Mouse (Mus musculus): Measurements from ENCODE around the gene Kcnip3. TPM values are rescaled to one million over a fixed set of nuclear protein-coding genes. Genes with fewer than 3 reads are reported as not detected.

Kcnip3 gene
- 1.2 and 1.5 TPM in 2 replicates for polyA plus RNA-seq (2015; fragmentation: Nextera tagmentation; extraction: Ambion mirVana)

DNA sequence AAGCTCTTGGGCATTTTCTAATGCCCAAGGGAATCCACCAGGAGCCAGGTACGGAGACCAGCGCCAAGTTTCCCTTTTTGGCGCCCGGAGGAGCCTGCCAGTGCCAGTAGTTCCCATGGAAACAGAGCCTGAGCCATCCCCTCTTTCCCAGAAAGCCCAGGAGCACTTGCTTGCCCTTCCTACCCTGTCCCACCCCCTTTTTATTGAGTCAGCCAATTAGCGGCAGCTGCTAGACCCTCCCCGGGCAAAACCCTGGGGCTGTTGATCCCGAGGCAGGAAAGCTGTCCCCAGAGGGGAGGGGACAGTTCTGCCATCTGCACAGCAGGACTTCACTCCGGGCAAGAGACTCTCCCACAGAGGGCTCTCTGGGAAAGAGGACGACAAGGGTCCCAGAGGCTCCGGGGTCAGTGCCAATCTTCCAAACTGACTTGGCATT lies at the start of gene Kcnip3:
Gene Kcnip3 (minus strand): TSS at position 89 of the 436 bp plus-strand sequence.
- H3K4me3 ChIP-seq = peak within 1 kb of the TSS; percentile 28
- H3K27ac ChIP-seq = no peak within 1 kb of the TSS
- H3K27me3 ChIP-seq = 0 out of 2 replicates have a peak, but pooled peaks cover 3% of the 10 kb centered on the region
- H3K9ac ChIP-seq = peak within 1 kb of the TSS; percentile 51
- no peaks in the 10 kb centered on the region for H3K36me3 ChIP-seq
- ATAC-seq (ENCODE audit: low FRiP score, low read depth) = no peak
- peak within 1 kb of the TSS; percentile 59 for H3K4me2 ChIP-seq (replicated peaks)
- H3K9me3 ChIP-seq = no peaks in the 10 kb centered on the region
- WGBS = 5% methylated on average over 10 of the region's 10 CpGs
- H3K4me1 ChIP-seq = peaks cover 19% of the 10 kb centered on the region

- H3K4me1 ChIP-seq = 0 out of 2 replicates have a peak, but pooled peaks cover 3% of the 10 kb centered on the region
- peak; percentile 97 for ATAC-seq (ENCODE audit: low FRiP score, low read depth)
- peaks cover 17% of the 10 kb centered on the region; the same call in 1 of the 2 replicates for H3K27me3 ChIP-seq
- H3K4me3 ChIP-seq = peak overlapping the region; percentile 21
- peak overlapping the region; percentile 48 for H3K4me2 ChIP-seq (replicated peaks)
- no peak overlapping the region for H3K27ac ChIP-seq
- 17% methylated on average over 18 of the region's 18 CpGs for WGBS
- H3K9me3 ChIP-seq = no peaks in the 10 kb centered on the region
- H3K36me3 ChIP-seq = no peaks in the 10 kb centered on the region
- no peak overlapping the region for H3K9ac ChIP-seq
Observed at GRCm38 (mm10) chr2:127559070-127559966, 37.4 kb upstream of the Kcnip3 start.

DNA sequence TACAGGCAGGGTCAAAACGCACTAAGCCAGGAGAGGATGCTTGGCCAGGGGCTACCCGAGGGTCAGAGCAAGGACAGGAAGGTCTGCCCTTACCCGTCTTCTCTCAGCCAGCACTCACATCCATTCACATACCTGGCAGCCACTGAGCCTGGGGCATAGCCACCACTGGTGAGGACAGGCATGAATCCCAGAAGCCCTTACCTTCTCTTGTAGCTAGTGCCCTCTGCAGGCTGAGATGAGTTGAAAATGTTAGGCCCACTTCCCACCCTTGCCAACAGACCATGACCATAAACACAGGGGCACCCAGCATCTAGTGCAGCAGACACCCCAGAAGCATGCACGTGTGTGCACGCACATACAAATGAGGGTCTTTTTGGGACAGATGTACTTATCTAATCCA lies 29.2 kb upstream of the Kcnip3 start:
- 0 out of 2 replicates have a peak, but pooled peaks cover 4% of the 10 kb centered on the region for H3K27me3 ChIP-seq
- H3K36me3 ChIP-seq = no peaks in the 10 kb centered on the region
- no peak overlapping the region for H3K4me3 ChIP-seq
- no peak overlapping the region for H3K4me2 ChIP-seq (replicated peaks)
- 45% methylated on average over 5 of the region's 5 CpGs for WGBS
- no peaks in the 10 kb centered on the region for H3K9me3 ChIP-seq
- no peaks in the 10 kb centered on the region for H3K4me1 ChIP-seq
- no peak overlapping the region for H3K9ac ChIP-seq
- no peak for ATAC-seq (ENCODE audit: low FRiP score, low read depth)
- no peak overlapping the region for H3K27ac ChIP-seq

DNA sequence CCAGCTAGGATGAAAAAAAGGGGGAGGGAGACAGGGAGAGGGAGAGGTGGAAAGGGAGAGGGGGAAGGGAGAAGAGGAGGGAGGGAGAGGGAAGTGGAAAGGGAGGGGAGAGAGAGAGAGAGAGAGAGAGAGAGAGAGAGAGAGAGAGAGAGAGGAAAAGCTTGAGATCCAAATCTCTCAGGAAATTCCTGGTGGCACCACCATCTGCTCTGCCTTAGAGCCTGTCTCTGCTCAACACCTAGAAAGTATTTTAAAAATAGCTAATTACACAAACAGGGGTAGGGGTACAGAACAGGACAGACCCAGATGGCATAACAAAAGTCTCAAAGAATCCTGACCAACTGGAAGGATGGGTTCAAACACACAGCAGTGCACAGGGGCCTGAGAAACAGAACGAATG lies 28.6 kb upstream of the Kcnip3 start:
- 58% methylated on average over 1 of the region's 1 CpGs for WGBS
- Histone ChIP-seq H3K27ac (no peak overlapping the region), H3K27me3 (0 out of 2 replicates have a peak, but pooled peaks cover 4% of the 10 kb centered on the region), H3K4me2 (replicated peaks) (no peak overlapping the region), H3K4me1 (no peaks in the 10 kb centered on the region), H3K9ac (no peak overlapping the region), H3K36me3 (no peaks in the 10 kb centered on the region), H3K9me3 (no peaks in the 10 kb centered on the region), H3K4me3 (no peak overlapping the region)
- ATAC-seq (ENCODE audit: low FRiP score, low read depth) = no peak

- H3K9me3 ChIP-seq = no peaks in the 10 kb centered on the region
- peaks cover 7% of the 10 kb centered on the region; the same call in 1 of the 2 replicates for H3K27me3 ChIP-seq
- no peak overlapping the region for H3K4me2 ChIP-seq (replicated peaks)
- H3K4me1 ChIP-seq = no peaks in the 10 kb centered on the region
- no peak overlapping the region for H3K9ac ChIP-seq
- H3K27ac ChIP-seq = no peak overlapping the region
- no peaks in the 10 kb centered on the region for H3K36me3 ChIP-seq
- no peak for ATAC-seq (ENCODE audit: low FRiP score, low read depth)
- H3K4me3 ChIP-seq = no peak overlapping the region
Observed at GRCm38 (mm10) chr2:127549711-127550110, 27.8 kb upstream of the Kcnip3 start.

DNA sequence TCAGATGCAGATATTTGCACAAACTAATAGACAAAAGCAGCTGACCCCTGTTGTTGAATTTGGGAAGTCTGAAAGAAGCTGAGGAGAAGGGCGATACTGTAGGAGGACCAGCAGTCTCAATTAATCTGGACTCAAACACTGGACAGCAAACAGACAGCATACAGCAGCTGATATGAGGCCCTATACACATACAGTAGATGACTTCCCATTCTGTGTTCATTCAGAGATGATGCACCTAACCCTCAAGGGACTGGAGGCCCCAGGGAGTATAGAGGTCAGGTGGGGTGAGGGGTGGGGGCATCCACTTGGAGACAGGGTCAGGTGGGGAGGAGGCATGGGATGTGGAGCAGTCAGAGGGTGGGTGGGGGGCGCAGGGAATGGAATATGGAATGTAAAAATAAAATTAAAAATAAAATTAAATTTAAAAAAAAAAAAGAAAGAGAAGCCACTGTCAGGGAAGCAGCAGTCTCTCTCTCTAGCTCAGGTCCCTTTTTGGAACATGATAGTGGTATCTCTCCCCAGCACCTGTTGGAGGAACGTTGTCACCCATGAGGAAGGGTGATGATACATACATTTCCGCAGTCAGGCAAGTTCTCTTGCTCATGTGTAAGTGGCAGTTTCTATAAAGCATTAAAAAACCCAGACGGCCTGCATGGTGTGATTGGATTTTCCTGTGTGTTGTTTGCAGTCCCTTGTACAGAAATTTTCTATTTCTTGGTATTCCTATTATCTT lies 26.6 kb upstream of the Kcnip3 start:
- Histone ChIP-seq H3K27ac (no peak overlapping the region), H3K4me2 (replicated peaks) (no peak overlapping the region), H3K4me1 (no peaks in the 10 kb centered on the region), H3K36me3 (no peaks in the 10 kb centered on the region), H3K9me3 (no peaks in the 10 kb centered on the region), H3K4me3 (no peak overlapping the region), H3K9ac (no peak overlapping the region), H3K27me3 (peaks cover 19% of the 10 kb centered on the region)
- no peak for ATAC-seq (ENCODE audit: low FRiP score, low read depth)
- 65% methylated on average over 5 of the region's 5 CpGs for whole genome bisulfite sequencing

DNA sequence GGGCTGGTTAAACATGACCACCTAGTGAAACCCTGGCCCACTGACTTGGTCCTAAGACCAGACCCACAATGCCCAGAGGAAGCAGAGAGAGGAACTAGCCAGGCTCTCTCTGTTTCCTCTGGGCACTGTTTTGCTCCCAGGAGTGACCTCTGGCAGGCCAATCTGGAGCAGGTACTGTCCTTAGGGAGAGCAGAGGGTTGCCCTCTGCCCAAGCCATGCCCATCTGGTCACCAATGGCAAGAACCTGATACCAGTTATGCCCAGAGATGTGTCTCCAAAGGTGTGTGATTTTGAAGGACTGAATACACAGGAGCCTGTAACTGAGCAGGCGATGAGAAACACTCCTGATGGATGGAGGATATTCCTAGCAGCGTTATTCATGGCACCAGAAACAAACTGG lies 19.8 kb upstream of the Kcnip3 start:
- no peak overlapping the region for H3K4me3 ChIP-seq
- no peaks in the 10 kb centered on the region for H3K4me1 ChIP-seq
- no peaks in the 10 kb centered on the region for H3K9me3 ChIP-seq
- ATAC-seq (ENCODE audit: low FRiP score, low read depth) = no peak
- no peaks in the 10 kb centered on the region for H3K36me3 ChIP-seq
- peaks cover 83% of the 10 kb centered on the region for H3K27me3 ChIP-seq
- no peak overlapping the region for H3K4me2 ChIP-seq (replicated peaks)
- 88% methylated on average over 2 of the region's 2 CpGs for WGBS
- no peak overlapping the region for H3K9ac ChIP-seq
- no peak overlapping the region for H3K27ac ChIP-seq

- no peak for ATAC-seq (ENCODE audit: low FRiP score, low read depth)
Observed at GRCm38 (mm10) chr2:127541185-127541584, 19.3 kb upstream of the Kcnip3 start, which contains the start of gene Prom2. TSS of gene Prom2 (minus strand) at chr2:127541467.

DNA sequence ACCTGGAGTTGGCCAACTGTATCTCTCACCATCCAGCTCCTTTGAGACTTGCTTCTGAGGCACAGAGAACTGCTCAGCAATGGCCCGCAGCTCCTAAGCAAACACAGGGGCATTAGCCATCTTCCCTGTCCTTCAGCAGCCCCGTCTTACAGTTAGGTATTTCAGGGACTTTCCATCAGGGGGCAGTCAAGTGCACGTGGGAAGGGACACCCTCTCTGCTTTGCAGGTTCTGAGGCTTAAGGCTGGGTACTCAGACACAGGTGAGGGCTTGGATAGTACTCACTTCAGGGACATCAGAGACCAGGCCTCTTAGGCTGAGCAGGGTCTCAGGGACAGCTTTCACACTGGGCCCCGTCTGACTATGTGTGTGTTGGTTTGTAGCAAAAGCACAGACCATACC lies 17.6 kb upstream of the Kcnip3 start:
- Histone ChIP-seq H3K4me1 (no peaks in the 10 kb centered on the region), H3K36me3 (no peaks in the 10 kb centered on the region), H3K9me3 (no peaks in the 10 kb centered on the region), H3K4me2 (replicated peaks) (no peak overlapping the region), H3K27me3 (peaks cover 78% of the 10 kb centered on the region), H3K4me3 (no peak overlapping the region), H3K27ac (no peak overlapping the region), H3K9ac (no peak overlapping the region)
- 24% methylated on average over 4 of the region's 4 CpGs for WGBS
- ATAC-seq (ENCODE audit: low FRiP score, low read depth) = no peak

More at GRCm38 (mm10) chr2:127541185-127541584, 19.3 kb upstream of the Kcnip3 start, which contains the start of gene Prom2:
- Histone ChIP-seq H3K4me2 (replicated peaks) (peak within 1 kb of the TSS; percentile 40), H3K9ac (0 out of 2 replicates have a peak within 1 kb of the TSS, but pooled peaks have one; percentile 39), H3K4me3 (peak within 1 kb of the TSS; percentile 22), H3K9me3 (no peaks in the 10 kb centered on the region), H3K36me3 (no peaks in the 10 kb centered on the region), H3K4me1 (no peaks in the 10 kb centered on the region), H3K27me3 (peaks cover 83% of the 10 kb centered on the region), H3K27ac (no peak within 1 kb of the TSS)
- under 1% methylated on average over 24 of the region's 29 CpGs for WGBS

DNA sequence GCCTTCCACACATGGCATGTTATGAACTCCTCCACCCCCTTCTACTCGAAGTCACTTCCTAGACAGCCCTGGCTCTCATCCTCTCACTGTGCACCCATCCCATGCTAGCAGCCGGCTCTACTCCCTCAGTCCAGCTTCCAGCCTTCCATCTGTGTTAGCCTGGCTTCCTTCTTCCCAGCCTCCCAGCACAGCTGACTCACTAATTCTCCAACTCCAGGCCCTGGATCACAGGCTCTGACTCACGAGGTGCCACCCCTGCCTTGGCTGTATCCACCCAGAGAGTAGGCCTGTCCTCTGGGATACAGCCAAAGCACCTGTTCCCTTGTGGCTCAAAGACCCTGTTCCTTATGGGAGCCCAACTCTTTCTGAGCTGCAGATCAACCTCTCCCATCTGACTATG lies 15.7 kb upstream of the Kcnip3 start:
- Histone ChIP-seq H3K27me3 (peaks cover 58% of the 10 kb centered on the region), H3K4me3 (no peak overlapping the region), H3K9ac (no peak overlapping the region), H3K4me2 (replicated peaks) (no peak overlapping the region), H3K4me1 (no peaks in the 10 kb centered on the region), H3K27ac (no peak overlapping the region), H3K9me3 (no peaks in the 10 kb centered on the region), H3K36me3 (no peaks in the 10 kb centered on the region)
- ATAC-seq (ENCODE audit: low FRiP score, low read depth) = no peak
- 68% methylated on average over 3 of the region's 3 CpGs for WGBS

DNA sequence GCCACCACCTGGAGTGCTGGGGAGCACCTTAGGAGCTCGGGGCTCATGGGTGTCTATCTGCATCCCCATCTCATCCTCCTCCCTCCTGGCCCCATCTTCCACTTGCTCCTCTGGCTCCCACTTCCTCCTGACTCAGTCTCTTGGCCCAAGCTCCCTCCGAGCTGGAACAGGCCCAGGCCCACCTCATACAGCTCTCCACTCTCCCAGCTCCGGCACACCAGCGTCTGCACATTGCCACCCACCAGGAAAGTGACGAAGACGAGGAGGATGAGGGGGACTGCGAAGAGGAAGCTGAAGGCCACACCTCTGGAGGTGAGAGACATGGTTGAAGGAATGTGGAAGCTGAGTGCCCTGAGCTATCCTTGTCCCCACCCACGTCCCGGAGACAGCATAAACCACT lies 13.5 kb upstream of the Kcnip3 start:
- no peaks in the 10 kb centered on the region for H3K9me3 ChIP-seq
- H3K4me3 ChIP-seq = no peak overlapping the region
- peaks cover 37% of the 10 kb centered on the region for H3K27me3 ChIP-seq
- WGBS = 71% methylated on average over 9 of the region's 9 CpGs
- H3K4me2 ChIP-seq (replicated peaks) = no peak overlapping the region
- no peaks in the 10 kb centered on the region for H3K36me3 ChIP-seq
- no peak for ATAC-seq (ENCODE audit: low FRiP score, low read depth)
- H3K27ac ChIP-seq = no peak overlapping the region
- no peak overlapping the region for H3K9ac ChIP-seq
- H3K4me1 ChIP-seq = no peaks in the 10 kb centered on the region

DNA sequence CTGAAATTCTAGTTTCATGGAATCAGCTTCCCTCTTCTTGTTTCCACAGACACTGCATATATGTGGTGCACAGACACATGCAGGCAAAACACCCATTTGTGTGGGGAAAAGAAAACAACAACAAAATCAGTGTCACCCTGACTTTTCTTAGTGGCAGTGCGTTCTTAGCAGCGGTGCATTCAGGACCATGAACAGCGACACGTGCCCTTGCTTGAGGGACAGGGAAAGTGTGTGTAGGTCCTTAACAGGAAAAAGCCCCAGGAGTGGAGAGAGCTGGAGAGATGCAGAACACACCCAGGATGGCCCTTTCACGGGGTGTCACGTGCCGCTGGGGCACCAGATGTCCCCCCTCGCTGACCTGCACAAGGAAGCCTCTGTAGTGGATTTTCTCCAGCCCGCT lies 10.5 kb upstream of the Kcnip3 start:
- H3K27me3 ChIP-seq = peaks cover 7% of the 10 kb centered on the region

More for the DNA sequence above, 10.5 kb upstream of the Kcnip3 start:
- H3K4me3 ChIP-seq = no peak overlapping the region
- H3K4me2 ChIP-seq (replicated peaks) = no peak overlapping the region
- H3K4me1 ChIP-seq = no peaks in the 10 kb centered on the region
- no peak for ATAC-seq (ENCODE audit: low FRiP score, low read depth)
- 11% methylated on average over 9 of the region's 9 CpGs for WGBS
- no peaks in the 10 kb centered on the region for H3K36me3 ChIP-seq
- H3K27ac ChIP-seq = no peak overlapping the region
- H3K9ac ChIP-seq = no peak overlapping the region
- H3K9me3 ChIP-seq = no peaks in the 10 kb centered on the region

Data from limb, embryonic 13.5 days (tissue).